Mouse (Mus musculus) stomach, embryonic 16.5 days (tissue): Measurements from ENCODE around the gene Cflar. TPM values are rescaled to one million over a fixed set of nuclear protein-coding genes. Genes with fewer than 3 reads are reported as not detected.

Experiments used
- ATAC-seq: fragments of 200-750 bp; cut with Nextera tagmentation; 2 replicates; pipeline ENCODE4 v1.8.0; 2017; ENCODE audit warnings: moderate number of reproducible peaks, moderate TSS enrichment; ENCODE audit not compliant: insufficient read depth, low FRiP score
- H3K27ac ChIP-seq: fragments of 300-500 bp; sonication (generic); 2 replicates; pipeline ENCODE4 v1.5.1; 2014; ENCODE audit warnings: low read length
- H3K27me3 ChIP-seq: fragments of 300-500 bp; sonication (generic); 2 replicates; pipeline ENCODE4 v1.6.1; 2014; ENCODE audit warnings: low read length, control low read depth, mixed read lengths; ENCODE audit not compliant: control insufficient read depth, insufficient read depth
- H3K36me3 ChIP-seq: fragments of 300-500 bp; sonication (generic); 2 replicates; pipeline ENCODE4 v1.6.1; 2014; ENCODE audit warnings: low read length; ENCODE audit not compliant: control insufficient read depth, insufficient read depth
- H3K4me1 ChIP-seq: fragments of 300-500 bp; sonication (generic); 2 replicates; pipeline ENCODE4 v1.6.1; 2014; ENCODE audit warnings: low read length, control low read depth, mixed read lengths; ENCODE audit not compliant: control insufficient read depth, insufficient read depth
- H3K4me2 ChIP-seq: fragments of 300-500 bp; sonication (generic); 2 replicates; pipeline ENCODE4 v1.6.1; 2014; ENCODE audit warnings: low read depth, low read length, mixed read lengths
- H3K4me3 ChIP-seq: fragments of 300-500 bp; sonication (generic); replicated peaks from 2 replicates; pipeline ENCODE4 v1.5.1; 2014; ENCODE audit warnings: mild to moderate bottlenecking, low read length
- H3K9ac ChIP-seq: fragments of 300-500 bp; sonication (generic); 2 replicates; pipeline ENCODE4 v1.6.1; 2014; ENCODE audit warnings: low read length
- H3K9me3 ChIP-seq: fragments of 300-500 bp; sonication (generic); replicated peaks from 2 replicates; pipeline ENCODE4 v1.6.1; 2016; ENCODE audit warnings: low read length, control low read depth; ENCODE audit not compliant: control insufficient read depth
- WGBS: fragments of 180-500 bp; shearing (Covaris S2); extraction: QIAGEN DNeasy Blood & Tissue Kit; methylation state at CpG from one replicate; pipeline ENCODE4 v1.1.7; 2014; 5-methylcytosine and 5-hydroxymethylcytosine counted together
- polyA plus RNA-seq: library from polyadenylated mRNA; unstranded; fragments of >200 nt; fragmentation: Nextera tagmentation; extraction: Ambion mirVana; gene quantifications from 2 replicates; pipeline ENCODE4 v1.2.1, GENCODE M21; 2015

The Cflar gene
- polyA plus RNA-seq, 1 experiment from 2014 or later = 34.2 TPM

DNA sequence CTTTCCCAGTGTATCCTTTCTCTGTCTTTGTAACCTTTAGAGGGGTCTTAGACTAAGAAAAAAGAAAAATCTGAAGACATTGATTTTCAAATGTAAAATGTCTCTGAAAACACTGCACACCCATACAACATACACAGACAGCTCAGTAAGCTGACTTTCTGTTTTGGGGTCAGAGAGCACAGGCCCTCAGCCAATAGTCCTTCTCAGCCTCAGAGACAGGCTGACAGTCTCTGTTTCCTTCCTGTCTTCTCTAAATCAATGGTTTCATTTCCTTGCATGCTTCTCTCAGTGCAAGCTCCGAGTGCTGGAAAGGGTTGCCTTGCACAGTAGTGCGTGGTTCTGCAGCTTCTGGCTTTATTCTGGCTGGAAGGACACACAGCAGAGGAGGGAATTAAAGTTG lies 62.6 kb downstream of the Cflar start:
- 70% methylated on average over 2 of the region's 2 CpGs for WGBS
- Histone ChIP-seq H3K4me2 (no peak overlapping the region), H3K27ac (no peak overlapping the region), H3K4me1 (no peaks in the 10 kb centered on the region), H3K9ac (no peak overlapping the region), H3K27me3 (no peaks in the 10 kb centered on the region), H3K4me3 (no peak overlapping the region), H3K36me3 (no peaks in the 10 kb centered on the region), H3K9me3 (no peaks in the 10 kb centered on the region)
- no peak for ATAC-seq

DNA sequence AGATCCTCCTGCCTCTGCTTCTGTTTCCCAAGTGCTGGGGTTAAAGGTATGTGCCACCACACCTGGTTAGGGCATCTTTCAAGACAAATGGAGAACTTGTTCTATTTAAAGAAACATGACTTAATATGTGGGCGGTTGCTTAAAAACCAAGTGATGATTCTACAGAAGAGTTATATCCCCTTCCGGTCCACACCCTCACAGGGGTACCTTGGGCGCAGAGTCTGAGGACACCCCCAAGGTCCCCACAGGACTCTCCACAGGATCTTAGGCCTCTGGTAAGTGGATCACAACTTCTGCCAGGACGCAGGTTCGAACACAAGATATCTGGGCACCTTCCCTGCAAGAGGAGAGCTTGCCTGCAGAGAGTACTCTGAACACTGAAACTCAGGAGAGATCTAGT lies 64.1 kb downstream of the Cflar start:
- no peak for ATAC-seq
- H3K4me3 ChIP-seq = no peak overlapping the region
- H3K4me2 ChIP-seq = no peak overlapping the region
- H3K27me3 ChIP-seq = no peaks in the 10 kb centered on the region
- no peaks in the 10 kb centered on the region for H3K36me3 ChIP-seq
- H3K9ac ChIP-seq = no peak overlapping the region
- WGBS = 98% methylated on average over 5 of the region's 5 CpGs
- no peak overlapping the region for H3K27ac ChIP-seq
- no peaks in the 10 kb centered on the region for H3K4me1 ChIP-seq
- H3K9me3 ChIP-seq = no peaks in the 10 kb centered on the region

GRCm38 (mm10) chr1:58777583-58777982 lies 66.3 kb downstream of the Cflar start:
- Histone ChIP-seq H3K36me3 (no peaks in the 10 kb centered on the region), H3K9ac (no peak overlapping the region), H3K4me3 (no peak overlapping the region), H3K9me3 (no peaks in the 10 kb centered on the region), H3K27ac (no peak overlapping the region), H3K27me3 (no peaks in the 10 kb centered on the region), H3K4me2 (no peak overlapping the region), H3K4me1 (no peaks in the 10 kb centered on the region)
- ATAC-seq = no peak
- WGBS = 92% methylated on average over 1 of the region's 1 CpGs

- Histone ChIP-seq H3K4me3 (no peak overlapping the region), H3K27ac (no peak overlapping the region), H3K9ac (no peak overlapping the region), H3K4me1 (no peaks in the 10 kb centered on the region), H3K36me3 (no peaks in the 10 kb centered on the region), H3K9me3 (no peaks in the 10 kb centered on the region), H3K4me2 (no peak overlapping the region), H3K27me3 (no peaks in the 10 kb centered on the region)
- ATAC-seq = no peak
- 21% methylated on average over 1 of the region's 1 CpGs for WGBS
Observed at GRCm38 (mm10) chr1:58778226-58778625, 66.9 kb downstream of the Cflar start.

GRCm38 (mm10) chr1:58786276-58786675 lies 75.0 kb downstream of the Cflar start:
- Histone ChIP-seq H3K9ac (no peak overlapping the region), H3K27ac (no peak overlapping the region), H3K36me3 (no peaks in the 10 kb centered on the region), H3K4me3 (no peak overlapping the region), H3K4me1 (no peaks in the 10 kb centered on the region), H3K27me3 (no peaks in the 10 kb centered on the region), H3K4me2 (no peak overlapping the region), H3K9me3 (no peaks in the 10 kb centered on the region)
- WGBS = 92% methylated on average over 2 of the region's 2 CpGs
- ATAC-seq = no peak

DNA sequence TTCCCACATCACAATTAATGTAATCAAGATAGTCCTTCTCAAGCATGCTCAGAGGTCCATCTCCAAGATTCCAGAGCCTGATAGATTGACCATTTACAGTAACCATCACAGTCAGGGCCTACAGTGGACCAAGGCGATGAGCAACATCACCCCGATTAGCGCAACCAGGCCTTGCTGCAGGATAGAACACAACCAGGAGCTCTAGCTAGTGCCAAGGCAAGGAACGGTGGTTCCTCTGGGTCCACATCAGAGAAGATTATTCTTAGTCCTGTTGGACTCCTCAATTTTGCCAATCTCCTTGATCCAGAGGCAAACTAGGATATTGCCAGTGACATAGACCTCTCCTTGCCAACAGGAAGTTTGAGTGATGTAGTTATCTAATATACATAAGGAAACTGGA lies 77.1 kb downstream of the Cflar start:
- Histone ChIP-seq H3K9ac (no peak overlapping the region), H3K4me2 (no peak overlapping the region), H3K36me3 (no peaks in the 10 kb centered on the region), H3K4me1 (no peaks in the 10 kb centered on the region), H3K9me3 (no peaks in the 10 kb centered on the region), H3K27ac (no peak overlapping the region), H3K27me3 (no peaks in the 10 kb centered on the region), H3K4me3 (no peak overlapping the region)
- 95% methylated on average over 4 of the region's 4 CpGs for WGBS
- no peak for ATAC-seq

DNA sequence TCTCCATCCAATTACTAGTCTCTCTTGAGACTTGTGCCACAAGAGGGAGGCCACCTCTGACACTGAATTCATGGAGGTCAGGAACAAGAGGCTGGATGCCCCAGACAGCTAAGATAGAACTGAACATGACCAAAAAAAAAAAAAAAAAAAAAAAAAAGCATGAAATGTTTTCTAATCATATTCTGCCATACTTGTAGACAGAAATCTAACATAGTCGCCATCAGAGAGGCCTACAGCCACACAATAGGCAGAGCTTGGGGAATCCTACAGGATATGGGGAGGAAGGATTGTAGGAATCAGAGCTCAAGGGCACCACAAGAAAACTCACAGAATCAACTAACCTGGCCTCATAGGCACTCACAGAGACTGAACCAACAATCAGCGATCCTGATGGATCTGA lies 83.4 kb downstream of the Cflar start:
- peak overlapping the region; percentile 66 for H3K4me3 ChIP-seq
- H3K27ac ChIP-seq = peak overlapping the region; percentile 94
- WGBS = 34% methylated on average over 2 of the region's 2 CpGs
- H3K9me3 ChIP-seq = no peaks in the 10 kb centered on the region; the same call in 1 of the 2 replicates
- peak overlapping the region; percentile 81 for H3K9ac ChIP-seq
- H3K36me3 ChIP-seq = peaks cover 8% of the 10 kb centered on the region; the same call in 1 of the 2 replicates
- ATAC-seq = no peak
- no peaks in the 10 kb centered on the region for H3K27me3 ChIP-seq
- peaks cover 8% of the 10 kb centered on the region for H3K4me1 ChIP-seq
- peak overlapping the region; percentile 84 for H3K4me2 ChIP-seq

DNA sequence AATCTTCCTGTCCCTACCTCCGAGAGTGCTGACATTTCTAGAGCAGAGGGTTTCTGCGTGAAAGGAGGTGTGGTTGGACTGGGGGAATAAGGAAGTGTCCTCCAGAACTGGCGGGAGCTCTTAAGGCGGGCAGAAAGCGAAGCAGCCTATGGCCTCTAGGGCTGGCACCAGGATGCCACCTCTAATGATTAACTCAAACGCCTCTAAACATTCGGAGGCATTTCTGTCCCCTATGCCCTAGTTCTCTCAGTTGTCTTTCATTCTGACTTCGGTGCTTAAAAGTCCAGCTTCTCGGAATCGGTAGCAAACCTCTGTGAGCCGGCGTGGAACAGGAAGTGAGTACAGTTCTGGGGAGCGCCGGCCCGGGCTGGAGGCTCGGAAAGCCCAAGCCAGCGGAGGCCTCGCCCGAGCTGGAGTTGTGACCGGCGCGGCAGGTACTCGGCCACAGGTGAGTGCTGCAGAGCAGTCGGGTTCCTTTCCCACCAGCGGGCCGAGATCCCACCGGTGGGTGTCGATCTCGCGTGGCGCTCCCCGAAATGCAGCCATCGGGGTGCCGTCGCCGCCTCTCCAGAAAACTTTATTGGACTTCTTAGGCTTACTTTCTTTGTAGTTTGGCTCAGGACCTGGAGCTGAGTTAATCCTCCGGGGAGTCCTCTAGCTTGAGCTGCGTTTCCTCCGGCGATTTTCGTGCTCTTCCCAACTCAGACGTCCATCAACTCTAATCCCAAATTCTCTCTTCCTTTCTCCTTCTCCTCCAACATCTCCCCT lies 84.2 kb downstream of the Cflar start, which contains the start of gene Casp8:
TSS of gene Casp8 (plus strand) at position 84 of the 768 bp plus-strand sequence.
- Histone ChIP-seq H3K4me2 (peak within 1 kb of the TSS; percentile 84), H3K27ac (peak within 1 kb of the TSS; percentile 94), H3K36me3 (peaks cover 8% of the 10 kb centered on the region; the same call in 1 of the 2 replicates), H3K9me3 (no peaks in the 10 kb centered on the region; the same call in 1 of the 2 replicates), H3K9ac (peak within 1 kb of the TSS; percentile 81), H3K4me1 (peaks cover 8% of the 10 kb centered on the region), H3K27me3 (no peaks in the 10 kb centered on the region), H3K4me3 (peak within 1 kb of the TSS; percentile 66)
- under 1% methylated on average over 42 of the region's 42 CpGs for WGBS
- ATAC-seq = peak; percentile 95

GRCm38 (mm10) chr1:58796059-58796363 lies 84.7 kb downstream of the Cflar start:
- Histone ChIP-seq H3K4me3 (peak overlapping the region; percentile 66), H3K27me3 (no peaks in the 10 kb centered on the region), H3K4me1 (peaks cover 8% of the 10 kb centered on the region), H3K9me3 (no peaks in the 10 kb centered on the region; the same call in 1 of the 2 replicates), H3K36me3 (peaks cover 8% of the 10 kb centered on the region; the same call in 1 of the 2 replicates), H3K4me2 (peak overlapping the region; percentile 84), H3K9ac (peak overlapping the region; percentile 81), H3K27ac (peak overlapping the region; percentile 94)
- no peak for ATAC-seq
- 4% methylated on average over 3 of the region's 3 CpGs for WGBS
